Mouse (Mus musculus): ENCODE data around the gene Dgkz.

DNA sequence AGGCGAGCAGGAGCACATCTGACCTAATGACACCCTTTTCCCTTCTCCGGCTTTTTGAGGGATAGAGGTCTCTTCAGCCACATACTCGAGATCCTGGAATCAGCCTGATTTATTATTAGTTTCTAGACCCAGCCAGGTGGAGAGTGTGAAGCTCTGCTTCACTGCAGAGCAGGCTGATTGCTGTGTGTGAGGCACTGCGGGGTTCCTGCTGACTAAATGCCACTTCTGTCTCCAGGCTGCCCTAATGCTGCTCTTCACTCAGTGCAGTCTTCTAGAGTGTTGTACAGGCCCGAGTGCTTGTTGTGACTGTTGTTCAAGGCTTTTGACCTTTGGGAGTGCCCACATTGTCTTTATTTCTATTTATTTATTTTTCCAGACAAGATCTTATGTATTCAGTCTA, 73.3 kb downstream of the Dgkz start:
- no peak for TF ChIP-seq ZNF384 (IDR thresholded peaks at IDR 0.05; ENCODE audit: low read depth, low read length)
- TF ChIP-seq MAFK (IDR thresholded peaks at IDR 0.05; ENCODE audit: insufficient read depth, low read depth, low read length): no peak
- TF ChIP-seq CHD2 (IDR thresholded peaks at IDR 0.05; ENCODE audit: low read depth, low read length): no peak
- no peak for TF ChIP-seq ZC3H11A (IDR thresholded peaks at IDR 0.05; ENCODE audit: borderline replicate concordance, low read depth, low read length)

All from ES-E14 (cell line).